Mouse (Mus musculus) hindbrain, postnatal 0 days (tissue): ENCODE measurements around the gene Tanc1. TPM values are rescaled to one million over a fixed set of nuclear protein-coding genes. Genes with fewer than 3 reads are reported as not detected.

Experiments
- ATAC-seq: fragments of 200-750 bp; cut with Nextera tagmentation; 2 replicates; pipeline ENCODE4 v1.8.0; 2017; ENCODE audit warnings: mild to moderate bottlenecking, moderate TSS enrichment, moderate library complexity
- DNase-seq: peaks from one replicate; pipeline ENCODE4 v3.0.0-alpha.2; 2015; ENCODE audit warnings: low spot score
- H3K27ac ChIP-seq: fragments of 300-500 bp; sonication (generic); 2 replicates; pipeline ENCODE4 v1.5.1; 2014; ENCODE audit warnings: mild to moderate bottlenecking
- H3K27me3 ChIP-seq: fragments of 300-500 bp; sonication (generic); 2 replicates; pipeline ENCODE4 v1.6.1; 2014; ENCODE audit warnings: low read length, mixed read lengths; ENCODE audit not compliant: insufficient read depth
- H3K36me3 ChIP-seq: fragments of 300-500 bp; sonication (generic); 2 replicates; pipeline ENCODE4 v1.6.1; 2014; ENCODE audit warnings: low read length, mixed read lengths; ENCODE audit not compliant: insufficient read depth
- H3K4me1 ChIP-seq: fragments of 300-500 bp; sonication (generic); 2 replicates; pipeline ENCODE4 v1.6.1; 2014; ENCODE audit warnings: antibody characterized with exemption, low read length, mixed read lengths; ENCODE audit not compliant: insufficient read depth
- H3K4me2 ChIP-seq: fragments of 300-500 bp; sonication (generic); 2 replicates; pipeline ENCODE4 v1.6.1; 2014; ENCODE audit warnings: low read depth, mild to moderate bottlenecking, low read length, moderate library complexity, mixed read lengths
- H3K4me3 ChIP-seq: fragments of 300-500 bp; sonication (generic); 2 replicates; pipeline ENCODE4 v1.5.1; 2014; ENCODE audit warnings: low read length
- H3K9ac ChIP-seq: fragments of 300-500 bp; sonication (generic); replicated peaks from 2 replicates; pipeline ENCODE4 v1.6.1; 2014; ENCODE audit warnings: mild to moderate bottlenecking, low read length, moderate library complexity, mixed read lengths
- H3K9me3 ChIP-seq: fragments of 300-500 bp; sonication (generic); 2 replicates; pipeline ENCODE4 v1.6.1; 2016; ENCODE audit warnings: low read length, mixed read lengths
- CTCF ChIP-seq: IDR thresholded peaks from 2 replicates; pipeline ENCODE4 v1.5.1; 2016; ENCODE audit warnings: antibody characterized with exemption, control low read depth, low read depth
- WGBS: fragments of 180-500 bp; shearing (Covaris S2); extraction: QIAGEN DNeasy Blood & Tissue Kit; methylation state at CpG from one replicate; pipeline ENCODE4 v1.1.7; 2014; 5-methylcytosine and 5-hydroxymethylcytosine counted together
- polyA plus RNA-seq: library from polyadenylated mRNA; unstranded; fragments of >200 nt; fragmentation: Nextera tagmentation; extraction: Ambion mirVana; gene quantifications from 2 replicates; pipeline ENCODE4 v1.2.1, GENCODE M21; 2015
- total RNA-seq: library from RNA; depleted of rRNA; stranded (reverse); fragments of >200 nt; gene quantifications from 2 replicates; pipeline ENCODE4 v1.2.3, GENCODE M21; 2014

The Tanc1 gene
- total and polyA plus RNA-seq, 2 experiments from 2014 or later, result 4.2 to 12.1 TPM

DNA sequence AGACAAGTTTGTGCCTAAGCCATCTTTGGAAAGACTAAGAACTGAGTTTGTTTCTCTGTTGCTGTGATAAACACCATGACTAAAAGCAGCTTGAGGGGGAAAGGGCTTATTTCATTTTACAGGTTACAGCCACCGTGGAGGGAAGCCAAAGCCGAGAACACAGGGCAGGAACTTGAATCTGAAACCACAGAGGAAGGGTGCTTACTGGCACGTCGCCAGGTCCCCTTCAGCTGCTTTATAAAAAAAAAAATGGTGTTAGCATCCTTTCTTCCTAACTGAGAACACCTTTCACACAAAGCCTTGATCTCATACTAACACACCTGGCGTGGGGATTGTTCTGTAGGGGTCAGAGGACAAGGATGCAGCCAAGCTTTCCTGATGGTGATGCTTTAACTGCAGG is 19.6 kb downstream of the Tanc1 start:
- no peaks in the 10 kb centered on the region for H3K9me3 ChIP-seq
- no peak for DNase-seq
- no peak overlapping the region for H3K27ac ChIP-seq
- H3K4me2 ChIP-seq, result no peak overlapping the region
- H3K4me3 ChIP-seq, result no peak overlapping the region
- no peak for ATAC-seq
- WGBS, result 77% methylated on average over 5 of the region's 5 CpGs
- H3K27me3 ChIP-seq, result no peaks in the 10 kb centered on the region
- H3K4me1 ChIP-seq, result 0 out of 2 replicates have a peak, but pooled peaks cover 4% of the 10 kb centered on the region
- TF ChIP-seq CTCF, result no peak
- no peaks in the 10 kb centered on the region for H3K36me3 ChIP-seq
- H3K9ac ChIP-seq, result no peak overlapping the region

DNA sequence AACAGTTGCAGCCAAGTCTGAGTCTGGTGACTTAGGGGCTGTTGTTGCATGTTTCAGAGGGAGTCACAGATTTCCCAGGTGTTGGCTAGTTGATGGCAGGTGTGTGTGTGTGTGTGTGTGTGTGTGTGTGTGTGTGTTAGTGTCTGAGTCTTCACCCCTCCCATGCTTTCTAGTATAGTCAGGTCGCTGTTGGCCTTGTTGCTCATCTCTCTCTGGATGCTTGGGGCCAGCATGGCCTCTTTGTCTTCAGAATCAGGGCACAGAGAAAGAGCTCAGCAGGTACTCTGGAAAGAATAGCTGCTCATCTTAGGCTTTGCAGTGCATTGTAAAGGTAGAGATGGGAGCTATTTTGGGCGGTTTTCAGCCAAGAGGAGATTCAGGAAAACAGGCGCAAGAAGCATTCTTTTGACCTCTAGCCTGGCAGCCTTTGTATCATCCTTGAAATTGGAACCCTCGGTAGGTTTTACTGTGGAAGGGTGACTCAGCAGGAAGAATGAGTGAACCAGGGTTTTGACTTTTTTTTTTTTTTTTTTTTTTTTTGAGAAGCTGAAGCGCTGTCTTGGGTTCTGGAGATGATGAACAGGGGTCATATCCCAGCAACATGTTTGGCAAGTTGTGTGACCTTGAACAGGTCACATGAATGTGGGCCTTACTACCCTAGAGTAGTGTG is 22.1 kb downstream of the Tanc1 start:
- Histone ChIP-seq H3K4me2 (no peak overlapping the region), H3K36me3 (no peaks in the 10 kb centered on the region), H3K9ac (no peak overlapping the region), H3K27ac (no peak overlapping the region), H3K4me3 (no peak overlapping the region), H3K27me3 (no peaks in the 10 kb centered on the region), H3K9me3 (no peaks in the 10 kb centered on the region), H3K4me1 (no peaks in the 10 kb centered on the region)
- no peak for DNase-seq
- WGBS, result 46% methylated on average over 5 of the region's 5 CpGs
- TF ChIP-seq CTCF, result no peak
- no peak for ATAC-seq

DNA sequence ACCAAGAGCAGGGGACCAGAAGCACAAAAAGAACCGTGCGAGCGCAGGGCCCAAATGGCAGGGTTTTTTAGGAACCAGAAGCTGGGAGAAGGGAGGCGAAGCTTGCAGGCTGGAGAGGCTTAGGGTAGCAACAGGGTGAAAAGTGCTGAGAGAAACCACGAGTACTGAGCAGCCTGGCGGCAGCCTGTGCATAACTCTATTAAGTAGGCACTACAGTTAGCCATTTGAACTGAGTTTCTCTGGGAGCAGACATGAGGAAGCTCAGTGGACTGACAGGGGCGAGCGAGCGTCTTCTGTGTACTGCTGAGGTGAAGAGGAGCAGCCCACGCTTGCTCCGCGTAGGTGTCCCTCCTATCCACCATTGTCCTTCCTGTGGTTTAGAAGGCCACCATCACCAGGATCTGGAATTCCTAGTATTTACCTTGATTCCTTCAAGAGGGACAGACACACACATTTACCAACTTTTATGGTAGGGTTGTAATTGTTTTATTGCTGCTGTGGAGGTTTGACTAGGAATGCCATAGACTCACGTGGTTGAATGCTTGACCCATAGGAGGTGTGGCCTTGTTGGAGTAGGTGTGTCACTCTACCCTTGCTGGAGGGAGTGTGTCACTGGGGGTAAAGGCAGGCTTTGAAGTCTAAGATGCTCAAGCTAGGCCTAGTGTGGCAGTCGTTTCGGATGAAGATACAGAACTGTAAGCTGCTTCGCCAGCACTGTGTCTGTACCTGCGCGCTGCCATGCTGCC is 25.4 kb downstream of the Tanc1 start:
- H3K4me1 ChIP-seq, result no peaks in the 10 kb centered on the region
- no peak for DNase-seq
- H3K4me3 ChIP-seq, result no peak overlapping the region
- no peak overlapping the region for H3K4me2 ChIP-seq
- ATAC-seq, result no peak
- WGBS, result 94% methylated on average over 18 of the region's 18 CpGs
- no peaks in the 10 kb centered on the region for H3K9me3 ChIP-seq
- no peak overlapping the region for H3K27ac ChIP-seq
- no peak overlapping the region for H3K9ac ChIP-seq
- no peaks in the 10 kb centered on the region for H3K27me3 ChIP-seq
- no peaks in the 10 kb centered on the region for H3K36me3 ChIP-seq
- TF ChIP-seq CTCF, result no peak

DNA sequence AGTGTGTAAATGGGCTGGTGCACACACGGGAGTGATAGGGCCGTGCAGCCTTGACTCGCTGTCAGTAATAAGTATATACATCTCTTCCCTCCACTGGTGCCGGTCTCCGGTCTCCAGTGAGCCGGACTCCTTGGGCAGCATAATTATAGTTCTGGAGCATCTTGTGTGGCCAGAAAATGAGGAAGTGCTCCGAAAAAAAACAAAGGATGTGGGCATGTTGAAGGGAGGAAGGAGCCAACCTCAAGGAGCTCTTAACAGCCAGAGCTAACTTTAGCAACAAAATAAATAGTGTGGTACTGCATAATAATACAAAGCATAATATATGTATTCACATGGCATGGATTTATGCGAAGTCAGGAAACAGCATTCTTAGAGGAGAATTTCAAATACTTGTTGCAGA is 30.9 kb downstream of the Tanc1 start:
- 78% methylated on average over 8 of the region's 8 CpGs for WGBS
- no peak for TF ChIP-seq CTCF
- no peak for ATAC-seq

DNA sequence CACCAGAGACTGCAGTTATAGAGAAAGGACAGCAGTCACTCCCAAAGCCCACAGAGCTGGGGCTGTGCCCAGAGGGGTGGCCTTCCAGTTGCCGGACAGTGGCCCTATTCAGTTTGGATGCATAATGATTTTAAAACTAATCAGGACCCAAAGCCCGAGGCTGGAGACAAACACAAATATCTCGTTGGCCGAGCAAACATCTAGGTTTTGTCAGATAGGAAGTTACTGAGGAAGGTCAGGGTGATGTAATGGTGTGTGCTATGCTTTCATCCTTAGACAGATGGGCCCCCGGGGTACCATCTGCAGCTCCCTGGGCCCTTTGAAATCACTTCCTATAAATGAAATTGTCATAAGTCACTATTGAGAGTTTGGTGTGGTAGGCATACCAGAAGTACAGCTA is 33.0 kb downstream of the Tanc1 start:
- no peaks in the 10 kb centered on the region for H3K27me3 ChIP-seq
- DNase-seq, result no peak
- 0 out of 2 replicates have a peak overlapping the region, but pooled peaks have one; percentile 11 for H3K27ac ChIP-seq
- H3K4me3 ChIP-seq, result no peak overlapping the region
- H3K36me3 ChIP-seq, result no peaks in the 10 kb centered on the region
- 0 out of 2 replicates have a peak, but pooled peaks have one; percentile 22 for ATAC-seq
- no peak overlapping the region for H3K9ac ChIP-seq
- no peak overlapping the region for H3K4me2 ChIP-seq
- no peak for TF ChIP-seq CTCF
- H3K4me1 ChIP-seq, result peaks cover 13% of the 10 kb centered on the region
- WGBS, result 45% methylated on average over 5 of the region's 5 CpGs
- no peaks in the 10 kb centered on the region for H3K9me3 ChIP-seq

More for the DNA sequence above, 30.9 kb downstream of the Tanc1 start:
- no peak for DNase-seq
- Histone ChIP-seq H3K9ac (no peak overlapping the region), H3K4me3 (no peak overlapping the region), H3K9me3 (no peaks in the 10 kb centered on the region), H3K4me2 (no peak overlapping the region), H3K4me1 (peaks cover 8% of the 10 kb centered on the region; the same call in 1 of the 2 replicates), H3K36me3 (no peaks in the 10 kb centered on the region), H3K27me3 (no peaks in the 10 kb centered on the region), H3K27ac (no peak overlapping the region)

DNA sequence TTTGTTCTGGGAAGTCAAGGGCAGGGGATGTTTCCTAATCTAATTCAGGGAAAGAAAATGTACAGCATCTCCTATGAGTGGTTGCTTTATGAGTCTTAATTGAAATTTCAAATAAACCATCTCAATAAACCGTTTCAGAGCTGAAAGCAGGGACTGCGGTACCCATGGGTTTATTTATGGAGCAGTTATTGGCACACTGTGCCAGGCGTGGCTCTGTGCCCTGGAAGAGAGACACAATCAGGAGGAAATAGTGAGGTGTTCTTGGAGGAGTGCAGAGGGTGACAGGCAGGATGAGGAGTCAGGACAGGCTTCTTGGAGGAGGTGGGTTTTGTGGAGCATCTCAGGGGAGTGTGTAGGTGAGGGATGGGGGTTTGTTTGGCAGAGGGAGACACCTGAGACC is 33.7 kb downstream of the Tanc1 start:
- no peak for TF ChIP-seq CTCF
- Histone ChIP-seq H3K4me3 (no peak overlapping the region), H3K4me2 (no peak overlapping the region), H3K27me3 (no peaks in the 10 kb centered on the region), H3K36me3 (no peaks in the 10 kb centered on the region), H3K9ac (no peak overlapping the region), H3K27ac (no peak overlapping the region), H3K4me1 (peaks cover 13% of the 10 kb centered on the region), H3K9me3 (no peaks in the 10 kb centered on the region)
- ATAC-seq, result no peak
- WGBS, result 40% methylated on average over 3 of the region's 3 CpGs
- no peak for DNase-seq
